ENCODE assay signal across 27 mouse cellular contexts in genomic region chr17:73686292-73686691, GRCm38 (mm10). TPM values are rescaled to one million over a fixed set of nuclear protein-coding genes. Genes with fewer than 3 reads are reported as not detected.
"Had no signal": no experiment of that assay in that cellular context is flagged by ENCODE, and none has a peak within 500 bp of the region (broad histone marks: within the 10 kb centered on the region; RNA-seq: fewer than 3 reads in every experiment).

No protein-coding gene starts in this region.

- H3K4me3 ChIP-seq: gastrocnemius, adult 2 months; heart, embryonic 10.5 days; heart, embryonic 12.5 days; intestine, embryonic 15.5 days; layer of hippocampus, adult 2 months; left cerebral cortex, adult 2 months; limb, embryonic 10.5 days; limb, embryonic 12.5 days; liver, embryonic 13.5 days had no signal

- H3K36me3 ChIP-seq: heart, embryonic 10.5 days; heart, embryonic 12.5 days; intestine, embryonic 15.5 days; limb, embryonic 10.5 days; limb, embryonic 12.5 days; liver, embryonic 13.5 days had no signal

- H3K9ac ChIP-seq: heart, embryonic 12.5 days; hindbrain, embryonic 14.5 days; intestine, embryonic 15.5 days; limb, embryonic 12.5 days; liver, embryonic 13.5 days had no signal

- H3K9me3 ChIP-seq: heart, embryonic 10.5 days; heart, embryonic 12.5 days; intestine, embryonic 15.5 days; limb, embryonic 10.5 days; limb, embryonic 12.5 days; liver, embryonic 13.5 days had no signal

- H3K4me2 ChIP-seq: heart, embryonic 12.5 days; hindbrain, embryonic 14.5 days; intestine, embryonic 15.5 days; limb, embryonic 12.5 days; liver, embryonic 11.5 days; liver, embryonic 13.5 days had no signal

- ATAC-seq: inflammation-experienced regulatory T-cells, adult 6 months; intestine, embryonic 15.5 days; intestine, postnatal 0 days had no signal

- H3K27ac ChIP-seq: gastrocnemius, adult 2 months; heart, embryonic 10.5 days; hindbrain, embryonic 14.5 days; intestine, embryonic 15.5 days; layer of hippocampus, adult 2 months; left cerebral cortex, adult 2 months; limb, embryonic 10.5 days; limb, embryonic 12.5 days; liver, embryonic 13.5 days had no signal

- DNase-seq: gastrocnemius, adult 2 months; gastrocnemius, postnatal 10 days; gastrocnemius, postnatal 25 days; heart, adult 18-20 months; heart, postnatal 10 days; heart, postnatal 4 days; kidney, adult 18-20 months; kidney, adult 8-10 months; kidney, postnatal 10 days; kidney, postnatal 25 days; kidney, postnatal 4 days; liver; liver, embryonic 13.5 days had no signal

- H3K4me1 ChIP-seq: heart, embryonic 10.5 days; heart, embryonic 12.5 days; intestine, embryonic 15.5 days; limb, embryonic 10.5 days; limb, embryonic 12.5 days; liver, embryonic 13.5 days had no signal

- H3K27me3 ChIP-seq: heart, embryonic 12.5 days; intestine, embryonic 15.5 days; limb, embryonic 12.5 days; liver, embryonic 13.5 days had no signal

RNA-seq across cellular contexts. Expression of gene Galnt14, which starts 24.0 kb away (rescaled TPM):
- total RNA-seq: gastrocnemius, adult 2 months; gastrocnemius, postnatal 25 days; granulocyte monocyte progenitor cell, adult 5-6 weeks; heart, adult 18-20 months; heart, adult 8-10 months; heart, postnatal 25 days had no signal
